Mouse (Mus musculus): Measurements from ENCODE around the gene Ldlrad2. TPM values are rescaled to one million over a fixed set of nuclear protein-coding genes. Genes with fewer than 3 reads are reported as not detected.

The Ldlrad2 gene
- polyA plus RNA-seq (2012; rRNA removed), result not detected in 2 replicates

DNA sequence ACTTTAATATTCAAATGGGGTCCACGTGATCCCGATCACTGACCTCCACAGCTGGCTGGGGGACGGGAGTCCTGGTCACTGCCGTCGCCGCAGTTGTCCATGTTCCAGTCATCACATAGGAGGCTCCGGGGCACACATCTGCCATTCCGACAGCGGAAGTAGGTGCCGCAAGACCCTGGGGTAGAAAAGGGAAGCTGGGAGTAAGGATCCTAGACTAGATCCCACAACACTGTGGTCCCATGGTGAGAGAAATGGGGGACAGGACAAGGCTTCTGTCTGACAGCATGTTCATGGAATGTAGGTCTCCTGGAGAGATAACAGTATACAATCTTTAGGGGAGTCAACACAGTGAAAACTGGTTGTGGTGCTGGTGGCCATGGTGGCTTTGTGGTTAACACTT lies at the start of gene Ldlrad2:
Ldlrad2 (minus strand) TSS at position 101 of the 400 bp plus-strand sequence.
- TF ChIP-seq CTCF (IDR thresholded peaks at IDR 0.05; ENCODE audit: insufficient read depth, low read length) (no peak), POLR2A (IDR thresholded peaks at IDR 0.05; ENCODE audit: borderline replicate concordance, extremely low read depth, low read depth, low read length) (no peak)
- Histone ChIP-seq H3K4me3 (replicated peaks; ENCODE audit: extremely low read depth, low read depth, low read length) (no peak within 1 kb of the TSS), H3K4me1 (ENCODE audit: control insufficient read depth, insufficient read depth, low read length) (peaks cover 4% of the 10 kb centered on the region)
- WGBS, result 85% methylated on average over 10 of the region's 10 CpGs
- DNase-seq, result no peak

DNA sequence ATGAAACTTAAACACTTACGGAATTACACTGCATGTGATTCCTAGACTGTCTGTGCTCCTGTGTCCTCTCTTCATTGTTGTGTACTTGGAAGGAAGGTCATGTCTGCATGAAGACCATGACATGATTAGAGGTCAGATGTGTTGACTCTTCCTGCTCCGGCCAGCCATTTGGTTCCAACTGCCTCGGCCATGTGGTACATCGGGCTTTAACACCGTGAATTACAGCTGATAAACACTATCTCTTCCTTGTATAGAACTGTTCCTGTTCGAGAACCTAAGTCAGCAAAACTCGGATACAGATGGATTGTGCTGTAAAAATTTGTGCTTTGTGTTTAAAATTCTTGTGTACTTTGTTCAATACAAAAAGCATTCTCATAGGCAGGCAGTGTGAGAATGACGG lies 48.5 kb upstream of the Ldlrad2 start:
- TF ChIP-seq POLR2A (IDR thresholded peaks at IDR 0.05; ENCODE audit: borderline replicate concordance, extremely low read depth, low read depth, low read length), result no peak
- no peak for TF ChIP-seq CTCF (IDR thresholded peaks at IDR 0.05; ENCODE audit: insufficient read depth, low read length)
- no peaks in the 10 kb centered on the region for H3K4me1 ChIP-seq (ENCODE audit: control insufficient read depth, insufficient read depth, low read length)
- H3K4me3 ChIP-seq (replicated peaks; ENCODE audit: extremely low read depth, low read depth, low read length), result no peak overlapping the region
- DNase-seq, result no peak
- WGBS, result 92% methylated on average over 8 of the region's 8 CpGs

DNA sequence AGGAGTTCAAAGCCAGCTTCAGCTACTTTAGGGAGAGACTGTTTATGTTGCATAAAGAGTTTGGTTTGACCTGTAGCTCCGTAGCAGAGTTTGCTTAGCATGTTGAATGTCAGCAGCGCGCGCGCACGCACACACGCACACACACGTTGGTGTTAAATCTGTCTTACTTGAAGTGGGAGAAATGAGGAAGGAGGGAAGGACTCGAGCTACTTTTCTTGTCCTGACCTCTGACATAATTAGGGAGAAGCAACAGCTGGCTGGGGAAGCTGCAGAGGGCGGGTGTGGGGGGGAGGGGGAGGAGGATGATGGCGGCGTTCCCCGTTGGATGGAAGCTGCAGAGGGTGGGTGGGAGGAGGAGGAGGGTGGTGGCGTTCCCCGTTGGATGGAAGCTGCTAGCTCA lies 35.9 kb upstream of the Ldlrad2 start:
- Histone ChIP-seq H3K4me1 (ENCODE audit: control insufficient read depth, insufficient read depth, low read length) (peaks cover 8% of the 10 kb centered on the region), H3K4me3 (replicated peaks; ENCODE audit: extremely low read depth, low read depth, low read length) (no peak overlapping the region)
- 76% methylated on average over 15 of the region's 15 CpGs for WGBS
- no peak for DNase-seq
- no peak for TF ChIP-seq POLR2A (IDR thresholded peaks at IDR 0.05; ENCODE audit: borderline replicate concordance, extremely low read depth, low read depth, low read length)
- TF ChIP-seq CTCF (IDR thresholded peaks at IDR 0.05; ENCODE audit: insufficient read depth, low read length), result no peak

DNA sequence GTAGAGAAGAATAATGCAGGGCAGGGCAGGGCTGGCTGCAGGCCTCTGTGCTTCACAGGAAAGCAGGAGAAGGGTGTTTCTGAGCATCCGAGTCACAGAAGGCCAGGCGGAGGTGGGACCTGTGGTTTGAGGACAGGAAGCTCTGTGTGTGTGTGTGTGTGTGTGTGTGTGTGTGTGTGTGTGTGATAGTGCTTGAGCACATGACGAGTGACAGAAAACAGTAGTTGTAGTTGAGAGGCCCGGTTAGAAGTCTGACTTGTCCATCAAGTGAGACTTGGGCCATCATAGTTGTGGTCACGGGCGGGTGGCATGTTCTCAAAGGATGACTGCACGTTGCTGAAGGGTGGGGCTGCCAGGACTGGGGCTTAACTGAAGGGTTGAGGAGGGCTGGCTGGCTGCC lies 35.3 kb upstream of the Ldlrad2 start:
- Histone ChIP-seq H3K4me1 (ENCODE audit: control insufficient read depth, insufficient read depth, low read length) (peaks cover 8% of the 10 kb centered on the region), H3K4me3 (replicated peaks; ENCODE audit: extremely low read depth, low read depth, low read length) (no peak overlapping the region)
- no peak for DNase-seq
- TF ChIP-seq POLR2A (IDR thresholded peaks at IDR 0.05; ENCODE audit: borderline replicate concordance, extremely low read depth, low read depth, low read length) (no peak), CTCF (IDR thresholded peaks at IDR 0.05; ENCODE audit: insufficient read depth, low read length) (no peak)
- WGBS, result 33% methylated on average over 7 of the region's 7 CpGs

DNA sequence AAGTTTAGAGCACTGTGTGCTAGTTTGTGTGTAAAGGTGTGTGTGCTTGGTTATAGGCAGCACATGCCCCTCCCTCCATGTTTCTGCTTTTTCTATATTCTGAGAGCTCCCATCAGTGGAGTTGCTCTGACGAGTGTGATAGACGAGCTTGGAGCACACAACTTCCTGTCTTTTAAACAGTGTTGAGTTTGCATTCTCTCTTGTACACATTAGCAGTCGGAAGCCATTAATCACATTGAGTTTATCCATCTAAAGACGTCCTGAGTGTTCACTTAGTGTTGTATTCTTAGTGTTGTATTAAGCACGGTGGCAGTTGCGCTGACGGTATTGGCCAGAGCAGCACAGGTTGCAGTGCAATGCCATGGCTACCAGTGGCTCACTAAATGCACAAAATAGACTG lies 34.9 kb upstream of the Ldlrad2 start:
- peaks cover 8% of the 10 kb centered on the region for H3K4me1 ChIP-seq (ENCODE audit: control insufficient read depth, insufficient read depth, low read length)
- H3K4me3 ChIP-seq (replicated peaks; ENCODE audit: extremely low read depth, low read depth, low read length), result no peak overlapping the region
- DNase-seq, result no peak
- WGBS, result 32% methylated on average over 7 of the region's 7 CpGs
- no peak for TF ChIP-seq POLR2A (IDR thresholded peaks at IDR 0.05; ENCODE audit: borderline replicate concordance, extremely low read depth, low read depth, low read length)
- no peak for TF ChIP-seq CTCF (IDR thresholded peaks at IDR 0.05; ENCODE audit: insufficient read depth, low read length)

DNA sequence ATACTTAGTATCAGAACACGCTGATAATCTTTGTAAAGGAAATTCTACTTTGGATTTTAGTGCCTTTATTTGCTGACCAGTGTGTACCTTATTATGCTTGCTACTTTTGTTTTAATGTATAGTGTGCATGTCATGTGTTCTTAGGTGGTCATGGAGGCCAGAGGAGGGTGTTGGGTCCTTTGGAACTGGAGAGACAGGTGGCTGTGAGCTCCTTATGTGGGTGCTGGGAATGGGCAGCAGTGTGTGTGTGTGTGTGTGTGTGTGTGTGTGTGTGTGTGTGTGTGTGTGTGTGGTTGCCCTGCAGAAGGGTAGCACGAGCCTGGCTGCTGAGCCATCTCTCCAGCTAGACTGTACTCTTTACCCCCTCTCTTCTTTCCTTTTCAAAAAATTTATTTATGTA lies 32.7 kb upstream of the Ldlrad2 start:
- 100% methylated on average over 2 of the region's 2 CpGs for WGBS

DNA sequence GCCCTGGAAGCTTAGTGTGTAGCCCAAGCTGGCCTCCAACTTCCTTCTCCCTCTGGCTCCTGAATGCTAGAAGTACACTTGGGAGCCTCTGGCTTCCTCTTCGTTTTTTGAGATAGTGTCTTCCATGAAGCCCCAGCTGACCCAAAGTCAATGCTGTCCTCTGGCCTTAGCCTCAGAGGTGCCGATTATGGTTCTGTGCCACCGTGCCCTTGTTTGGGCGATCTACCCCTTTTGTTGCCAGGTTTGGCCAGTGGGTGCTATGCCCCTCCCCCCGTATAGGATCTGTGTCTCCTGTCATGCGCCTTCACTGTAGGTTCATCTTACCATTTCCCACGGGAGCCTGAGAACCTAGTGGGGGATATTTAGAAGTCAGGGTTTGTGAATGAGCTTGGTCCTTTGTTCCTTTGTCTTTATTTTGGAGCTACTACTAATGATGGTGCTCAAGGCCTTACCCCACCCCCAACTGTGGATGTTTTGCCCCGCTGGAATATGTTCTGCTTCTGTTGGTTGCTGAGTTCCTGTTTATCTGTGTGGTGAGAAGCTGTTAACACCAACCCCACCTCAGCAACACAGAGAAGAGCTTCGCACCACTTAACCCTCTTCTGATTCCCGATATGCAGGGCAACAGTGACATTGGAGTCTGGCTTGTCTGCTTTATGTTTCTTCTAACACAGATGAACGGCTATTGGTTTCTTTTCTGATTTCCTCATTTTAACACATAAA lies 29.2 kb upstream of the Ldlrad2 start:
- Histone ChIP-seq H3K4me3 (replicated peaks; ENCODE audit: extremely low read depth, low read depth, low read length) (no peak overlapping the region), H3K4me1 (ENCODE audit: control insufficient read depth, insufficient read depth, low read length) (no peaks in the 10 kb centered on the region; the same call in 1 of the 2 replicates)
- DNase-seq, result no peak
- TF ChIP-seq CTCF (IDR thresholded peaks at IDR 0.05; ENCODE audit: insufficient read depth, low read length) (no peak), POLR2A (IDR thresholded peaks at IDR 0.05; ENCODE audit: borderline replicate concordance, extremely low read depth, low read depth, low read length) (no peak)
- WGBS, result 70% methylated on average over 11 of the region's 11 CpGs

More for the DNA sequence above, 32.7 kb upstream of the Ldlrad2 start:
- TF ChIP-seq POLR2A (IDR thresholded peaks at IDR 0.05; ENCODE audit: borderline replicate concordance, extremely low read depth, low read depth, low read length) (no peak), CTCF (IDR thresholded peaks at IDR 0.05; ENCODE audit: insufficient read depth, low read length) (no peak)
- no peak for DNase-seq
- Histone ChIP-seq H3K4me1 (ENCODE audit: control insufficient read depth, insufficient read depth, low read length) (peaks cover 8% of the 10 kb centered on the region), H3K4me3 (replicated peaks; ENCODE audit: extremely low read depth, low read depth, low read length) (no peak overlapping the region)

DNA sequence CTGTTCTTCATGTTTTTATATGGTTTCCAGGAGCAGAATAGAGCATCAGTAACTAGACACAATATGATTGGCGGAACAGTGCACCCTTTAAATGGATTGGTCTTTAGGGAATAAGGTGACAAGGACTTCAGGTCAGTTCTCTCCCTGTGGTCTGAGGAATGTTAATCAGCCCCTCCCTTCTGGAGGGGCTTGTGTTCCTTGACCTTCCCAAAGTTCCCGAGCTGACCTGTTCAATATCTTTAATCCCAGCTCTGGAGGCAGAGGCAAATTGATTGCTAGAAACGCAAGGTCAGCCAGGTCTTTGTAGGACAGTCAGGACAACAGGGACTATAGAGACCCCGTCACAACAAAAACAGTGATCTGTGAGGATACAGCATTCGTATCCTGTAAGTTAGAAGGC lies 24.2 kb upstream of the Ldlrad2 start:
- TF ChIP-seq POLR2A (IDR thresholded peaks at IDR 0.05; ENCODE audit: borderline replicate concordance, extremely low read depth, low read depth, low read length) (no peak), CTCF (IDR thresholded peaks at IDR 0.05; ENCODE audit: insufficient read depth, low read length) (no peak)
- H3K4me3 ChIP-seq (replicated peaks; ENCODE audit: extremely low read depth, low read depth, low read length), result no peak overlapping the region
- peaks cover 2% of the 10 kb centered on the region; the same call in 1 of the 2 replicates for H3K4me1 ChIP-seq (ENCODE audit: control insufficient read depth, insufficient read depth, low read length)
- 90% methylated on average over 5 of the region's 5 CpGs for WGBS
- DNase-seq, result no peak

DNA sequence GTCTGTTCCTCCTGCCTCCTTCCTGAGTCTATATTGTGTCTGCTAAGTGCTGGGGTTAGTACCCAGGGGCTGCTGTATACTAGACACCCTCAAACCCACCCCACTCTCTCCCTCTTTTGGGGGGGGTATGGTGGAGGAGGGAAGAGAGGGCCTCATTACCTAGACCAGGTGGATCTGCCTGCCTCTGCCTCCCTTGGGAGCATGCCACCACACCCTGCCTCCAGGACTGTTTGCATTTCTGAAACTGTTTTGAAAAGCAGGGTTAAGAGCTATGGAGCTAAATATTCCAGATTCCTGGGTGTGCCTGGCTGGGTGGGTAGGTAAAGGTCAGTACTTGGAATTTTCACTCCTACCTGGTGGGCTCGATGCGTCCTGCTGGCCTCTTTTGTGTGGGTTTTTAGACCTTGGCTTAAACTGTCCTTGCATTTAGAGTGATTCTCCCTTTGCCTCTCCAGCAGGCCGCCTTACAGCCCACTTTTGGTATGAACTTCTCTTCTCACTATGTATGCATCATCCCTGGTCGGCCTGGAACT lies 22.8 kb upstream of the Ldlrad2 start:
- no peak for TF ChIP-seq CTCF (IDR thresholded peaks at IDR 0.05; ENCODE audit: insufficient read depth, low read length)
- TF ChIP-seq POLR2A (IDR thresholded peaks at IDR 0.05; ENCODE audit: borderline replicate concordance, extremely low read depth, low read depth, low read length), result no peak
- DNase-seq, result no peak
- 92% methylated on average over 4 of the region's 4 CpGs for WGBS

More for the DNA sequence above, 22.8 kb upstream of the Ldlrad2 start:
- H3K4me1 ChIP-seq (ENCODE audit: control insufficient read depth, insufficient read depth, low read length), result peaks cover 2% of the 10 kb centered on the region; the same call in 1 of the 2 replicates
- H3K4me3 ChIP-seq (replicated peaks; ENCODE audit: extremely low read depth, low read depth, low read length), result no peak overlapping the region
